Mouse (Mus musculus) bone marrow macrophage, adult 2 months (primary cell): ENCODE results near the gene Spem1.

Experiments
- CTCF ChIP-seq: IDR thresholded peaks from 2 replicates; pipeline ENCODE4 v1.5.1; 2012; ENCODE audit warnings: low read depth, mild to moderate bottlenecking, low read length, moderate library complexity
- POLR2A ChIP-seq: IDR thresholded peaks from 2 replicates; pipeline ENCODE4 v1.6.1; 2012; ENCODE audit warnings: mild to moderate bottlenecking, low read depth, low read length, borderline replicate concordance

DNA sequence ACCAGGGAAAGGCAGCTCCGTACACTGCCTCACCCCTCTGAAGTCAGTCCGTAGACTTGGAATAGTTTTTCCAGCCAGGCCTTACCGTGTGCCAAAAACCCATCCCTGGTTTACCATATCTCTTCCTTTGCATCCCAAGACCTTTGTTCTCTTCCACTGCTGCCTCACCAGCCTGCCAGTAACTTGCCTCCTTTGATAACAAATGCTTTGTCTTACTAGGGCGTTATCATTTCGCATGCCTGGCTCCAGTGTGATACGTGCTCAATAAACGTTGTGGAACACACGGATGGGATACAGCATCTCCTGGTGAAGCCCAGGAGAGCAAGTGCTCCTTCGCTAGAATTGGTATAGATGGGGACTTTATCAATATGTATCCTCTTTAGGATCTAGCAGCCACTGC is 45.4 kb upstream of the Spem1 start:
- TF ChIP-seq CTCF (no peak), POLR2A (no peak)
